Mouse (Mus musculus) pancreas, adult 10 weeks (tissue): Measurements from ENCODE around the gene Med22. TPM values are rescaled to one million over a fixed set of nuclear protein-coding genes. Genes with fewer than 3 reads are reported as not detected.

Experiments used
- polyA plus RNA-seq: library from polyadenylated mRNA; stranded (reverse); fragments of 350-450 nt; fragmentation: Illumina TruSeq; extraction: RNeasy Lipid Tissue Mini Kit (QIAGEN cat#74804); gene quantifications from one replicate; pipeline ENCODE4 v1.2.3, GENCODE M21; 2015; ENCODE audit warnings: low read depth, low replicate concordance; ENCODE audit not compliant: insufficient read depth

Gene Med22
- 7.5 TPM for polyA plus RNA-seq

DNA sequence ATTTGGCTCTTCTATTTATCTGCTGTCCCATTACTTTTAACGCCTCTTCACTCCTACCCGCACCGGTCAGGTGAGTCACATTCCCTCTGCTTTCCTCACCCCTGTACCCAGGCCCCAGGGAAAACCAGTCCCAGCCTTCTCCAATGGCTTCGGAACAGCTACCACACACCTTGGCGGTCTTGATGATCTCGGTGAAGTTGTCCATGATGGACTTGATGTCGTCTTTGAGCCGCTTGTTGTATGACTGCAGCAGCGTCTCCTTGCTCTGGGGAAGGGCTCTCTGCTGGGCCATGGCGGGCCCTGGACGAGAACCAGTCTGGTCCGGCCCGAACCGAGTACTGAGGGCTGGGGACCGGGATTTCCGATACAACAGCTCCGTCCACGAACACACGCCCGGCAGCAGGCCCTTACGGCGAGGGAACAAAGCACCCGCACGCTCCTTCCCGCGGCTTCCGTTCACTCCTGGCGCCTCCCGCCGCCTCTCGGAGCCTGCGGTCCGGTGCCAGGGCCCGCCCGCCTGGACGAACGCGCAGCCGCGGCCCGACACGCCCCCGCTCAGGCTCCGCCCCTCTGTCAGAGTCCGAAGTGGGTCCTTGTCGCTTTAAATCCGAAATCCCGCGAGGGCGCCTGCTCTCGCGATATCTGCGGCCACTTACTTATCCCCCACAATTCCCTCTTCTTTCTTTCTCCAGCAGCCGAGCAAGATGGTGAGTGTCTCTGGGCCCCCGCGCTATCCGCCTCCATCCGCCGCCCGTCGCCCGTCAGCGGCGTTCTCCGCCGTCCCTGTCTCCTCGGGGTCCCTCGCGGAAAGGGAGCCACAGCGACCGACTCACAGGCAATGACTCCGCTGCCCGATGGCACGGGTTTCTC lies at the start of gene Med22, which contains the start of gene Rpl7a:
Med22 (minus strand) TSS at position 554 of the 870 bp plus-strand sequence.
Rpl7a (plus strand) TSS at position 641 of the 870 bp plus-strand sequence.

DNA sequence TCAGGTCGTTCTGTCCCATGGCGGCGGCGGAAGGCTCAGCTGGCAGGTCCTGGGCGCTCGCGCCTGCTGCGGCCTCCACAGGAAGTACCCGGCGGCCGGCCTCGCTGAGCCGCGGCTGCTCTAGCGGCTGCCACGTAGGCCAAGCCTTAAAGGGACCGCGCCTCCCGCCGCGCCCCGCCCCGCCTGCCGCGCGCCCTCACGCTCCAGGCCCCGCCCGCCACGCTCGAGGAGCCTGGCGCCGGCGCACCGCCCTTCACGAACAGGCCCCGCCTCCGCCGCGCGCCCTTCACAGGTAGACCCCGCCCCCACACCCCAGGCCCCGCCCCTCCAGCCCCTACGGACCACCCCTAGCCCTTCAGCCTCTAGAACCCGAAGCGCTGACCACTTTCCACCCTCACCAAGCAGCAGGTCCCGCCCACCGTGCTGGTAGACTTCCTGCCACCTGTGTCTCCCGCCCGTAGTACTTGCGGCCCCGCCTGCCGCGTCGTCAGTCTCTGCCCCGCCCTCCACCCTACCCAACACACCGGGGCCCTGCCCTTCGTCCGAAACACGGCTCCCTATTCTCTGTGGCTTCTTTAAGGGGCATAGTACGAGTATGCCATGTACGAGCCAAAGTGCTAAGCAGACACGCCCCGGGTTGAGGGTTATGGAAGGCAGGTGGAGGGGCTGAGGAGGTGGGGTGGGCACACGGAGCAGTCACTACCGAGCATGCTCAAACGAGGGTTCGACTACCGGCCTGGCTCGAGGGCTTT lies 23.0 kb upstream of the Med22 start, which contains the start of the genes Surf4 and Stkld1:
Surf4 (minus strand) TSS at position 625 of the 752 bp plus-strand sequence.
Stkld1 (plus strand) TSS at position 744 of the 752 bp plus-strand sequence.

DNA sequence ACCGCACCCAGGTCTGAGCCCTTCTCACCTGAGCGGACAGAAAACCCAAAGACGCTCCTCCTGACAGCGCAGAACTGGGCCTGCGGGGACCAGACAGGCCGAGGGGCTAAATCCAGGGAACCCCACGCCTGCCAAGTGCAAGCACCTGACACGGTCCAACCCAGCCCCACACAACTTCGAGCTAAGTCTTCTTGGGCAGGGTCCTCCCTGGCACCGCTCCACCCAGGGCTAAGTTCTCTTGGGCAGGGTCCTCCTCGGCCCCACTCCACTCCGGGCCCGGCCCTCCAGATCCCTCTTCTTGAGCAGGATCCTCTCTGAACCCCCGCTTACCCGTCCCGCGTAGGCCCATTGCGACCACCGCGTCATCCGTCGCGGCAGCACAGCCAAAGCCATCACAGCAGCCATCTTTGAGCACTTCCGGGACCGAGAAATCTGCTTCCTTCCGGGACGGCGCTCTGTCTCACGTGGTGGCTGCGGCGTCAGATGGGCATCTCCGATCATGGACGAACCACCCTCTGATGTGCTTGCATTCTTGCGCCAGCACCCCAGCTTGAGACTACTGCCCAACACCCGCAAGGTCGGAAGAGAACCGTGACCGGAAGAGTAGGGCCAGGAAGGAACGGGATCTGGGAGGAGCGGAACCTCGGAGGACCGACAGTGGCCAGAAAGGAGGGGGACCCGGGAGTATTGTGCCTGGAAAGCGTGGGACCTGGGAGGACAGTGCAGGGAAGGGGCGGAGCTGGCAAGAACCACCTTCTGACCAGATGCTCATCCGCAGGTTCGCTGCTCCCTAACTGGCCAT lies 5.7 kb upstream of the Med22 start, which contains the start of the genes Surf2 and Surf1:
Surf2 (plus strand) TSS at position 441 of the 802 bp plus-strand sequence.
Surf1 (minus strand) TSS at position 604 of the 802 bp plus-strand sequence.

DNA sequence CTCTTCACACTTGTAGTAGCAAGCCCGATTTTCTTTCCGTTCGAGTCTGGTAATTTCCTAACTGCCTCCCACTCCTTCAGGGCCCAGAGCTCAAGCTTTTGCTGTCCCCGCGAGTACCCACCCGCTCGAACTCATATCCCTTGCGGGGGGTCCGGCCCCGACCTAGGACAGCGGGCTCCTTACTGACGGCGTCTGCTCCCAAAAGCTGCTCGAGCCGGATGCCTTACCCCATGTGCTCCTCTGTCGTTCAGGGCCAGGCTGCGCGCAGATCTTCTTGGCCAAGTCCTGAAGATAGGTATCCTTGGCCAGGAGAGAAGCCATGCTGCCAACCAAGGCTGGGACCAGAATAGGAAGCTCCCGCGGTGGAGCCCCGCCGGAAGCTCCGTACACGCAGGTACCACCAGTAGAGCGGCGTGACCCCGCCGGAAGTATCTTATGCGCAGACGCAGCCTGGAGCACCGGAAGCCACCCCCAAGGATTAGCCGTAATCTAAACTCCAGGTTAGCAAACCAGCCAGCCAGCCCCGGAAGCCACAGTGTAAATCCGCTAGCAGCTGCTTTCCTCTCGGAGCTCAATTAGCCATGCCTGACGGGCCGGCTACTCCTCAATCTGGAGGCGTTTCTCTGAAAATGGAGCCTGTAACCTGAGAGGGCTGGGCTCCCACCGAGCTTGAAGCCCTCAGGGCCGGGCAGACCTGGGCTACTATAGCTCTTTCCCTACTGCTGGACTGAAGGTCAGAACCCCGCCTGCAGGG lies 7.8 kb downstream of the Med22 start, which contains the start of gene Surf6:
Surf6 (minus strand) TSS at position 413 of the 754 bp plus-strand sequence.

DNA sequence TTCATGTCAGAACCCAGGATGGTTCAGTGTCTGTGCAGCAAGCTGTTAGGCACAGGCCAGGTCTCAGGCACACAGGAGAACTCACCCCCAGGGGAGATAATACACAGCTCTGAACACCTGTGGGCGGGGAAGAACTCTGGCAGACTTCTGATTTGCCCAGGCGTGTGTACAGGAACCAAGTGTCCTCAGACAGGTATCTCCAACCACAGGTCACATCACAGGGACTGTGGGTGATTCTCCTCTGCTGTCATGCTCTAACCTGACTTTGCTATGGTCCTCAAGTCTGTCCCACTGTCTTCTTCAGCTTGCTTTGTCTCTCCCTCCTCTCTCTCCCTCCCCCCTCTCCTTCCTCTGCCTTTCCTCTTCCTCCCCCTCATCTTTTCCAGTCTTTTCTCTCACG lies 45.6 kb downstream of the Med22 start, which contains the start of gene Abo:
Abo (minus strand) TSS at position 101 of the 400 bp plus-strand sequence.

Other genes with a start within 250 kb of the Med22 start
- not detected for gene Lcn4, start 239.4 kb downstream of the Med22 start, polyA plus RNA-seq
- gene Abo, start 45.7 kb downstream of the Med22 start, polyA plus RNA-seq: not detected
- 4.1 TPM for gene Surf6, start 7.8 kb downstream of the Med22 start, polyA plus RNA-seq
- 474 TPM for gene Rpl7a, start 87 bp upstream of the Med22 start, polyA plus RNA-seq
- 24.0 TPM for gene Surf2, start 5.7 kb upstream of the Med22 start, polyA plus RNA-seq
- 20.5 TPM for gene Surf1, start 5.9 kb upstream of the Med22 start, polyA plus RNA-seq
- 38.4 TPM for gene Surf4, start 23.3 kb upstream of the Med22 start, polyA plus RNA-seq
- gene Stkld1, start 23.4 kb upstream of the Med22 start, polyA plus RNA-seq: not detected
- 13.2 TPM for gene Rexo4, start 53.7 kb upstream of the Med22 start, polyA plus RNA-seq
- gene Adamts13, start 62.7 kb upstream of the Med22 start, polyA plus RNA-seq: not detected
- gene Cacfd1, start 99.2 kb upstream of the Med22 start, polyA plus RNA-seq: 19.2 TPM
- gene Slc2a6, start 117.3 kb upstream of the Med22 start, polyA plus RNA-seq: not detected
- not detected for gene Mymk, start 161.5 kb upstream of the Med22 start, polyA plus RNA-seq
- gene Adamtsl2, start 168.7 kb upstream of the Med22 start, polyA plus RNA-seq: 3.9 TPM
- not detected for gene Fam163b, start 231.8 kb upstream of the Med22 start, polyA plus RNA-seq